Mouse (Mus musculus) cerebellum, adult 11 months (tissue): ENCODE results near the gene 4933409G03Rik.
"Not testable (repeated sequence)": the region's sequence is repeated elsewhere in the genome, so short reads cannot be mapped to it uniquely, and the experiment has no call there.

ENCODE experiments used
- DNase-seq: peaks from one replicate; pipeline ENCODE4 v3.0.0; 2022

Gene 4933409G03Rik

GRCm38 (mm10) chr2:68582113-68582512, at the start of gene 4933409G03Rik:
4933409G03Rik (plus strand) TSS chr2:68582413.
- no peak for DNase-seq

- no peak for DNase-seq
Observed at GRCm38 (mm10) chr2:68544190-68544589, 38.0 kb upstream of the 4933409G03Rik start.

- DNase-seq: no peak
Observed at GRCm38 (mm10) chr2:68560821-68561220, 21.4 kb upstream of the 4933409G03Rik start.

GRCm38 (mm10) chr2:68563331-68563730, 18.9 kb upstream of the 4933409G03Rik start:
- DNase-seq: peak; percentile 11

- DNase-seq: peak; percentile 3
Observed at GRCm38 (mm10) chr2:68568361-68568760, 13.9 kb upstream of the 4933409G03Rik start.

- no peak for DNase-seq
Observed at GRCm38 (mm10) chr2:68572340-68572739, 9.9 kb upstream of the 4933409G03Rik start.

- no peak for DNase-seq
Observed at GRCm38 (mm10) chr2:68592765-68593164, 10.6 kb downstream of the 4933409G03Rik start.

- not testable (repeated sequence) for DNase-seq
Observed at GRCm38 (mm10) chr2:68656186-68656585, 74.0 kb downstream of the 4933409G03Rik start, which contains the start of gene 4932414N04Rik. 4932414N04Rik (plus strand) TSS chr2:68656486.
